Mouse (Mus musculus): ENCODE data around the gene Myo18b.

DNA sequence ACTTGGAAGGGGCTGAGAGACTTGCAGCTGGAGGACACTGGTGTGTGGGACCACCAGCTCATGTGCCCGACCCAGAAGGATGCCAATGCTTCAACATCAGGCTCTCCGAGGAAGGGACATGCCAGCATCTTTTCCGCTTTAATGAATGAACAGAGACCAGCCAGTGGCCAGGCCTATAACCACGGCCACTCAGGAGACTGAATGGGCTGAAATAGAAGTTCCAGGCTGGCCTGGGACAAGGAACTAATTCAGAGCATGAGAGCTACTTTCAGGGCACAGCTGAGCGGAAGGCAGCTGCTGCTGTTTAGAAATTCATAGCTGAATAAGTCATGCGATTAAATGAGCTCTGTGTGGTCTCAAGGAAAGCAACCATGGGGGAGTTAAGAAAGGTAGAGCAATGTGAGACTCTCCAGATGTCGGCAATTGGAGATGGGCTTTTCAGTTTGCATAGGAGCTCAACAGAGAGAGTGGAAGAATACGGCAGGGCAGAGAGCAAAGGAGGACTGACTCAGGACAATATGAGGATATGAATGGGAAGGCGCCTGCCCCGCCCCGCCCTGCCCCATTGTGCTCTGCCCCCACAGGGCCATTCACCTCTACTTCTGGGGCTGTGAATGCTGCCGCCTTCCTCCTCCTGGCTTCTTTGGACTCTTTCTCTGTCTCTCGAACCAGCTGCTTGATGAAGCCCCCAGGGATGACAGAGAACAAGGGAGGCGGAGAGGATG, 18.6 kb downstream of the Myo18b start:
- TF ChIP-seq USF1 (IDR thresholded peaks at IDR 0.05; ENCODE audit: low read depth) (no peak), CTCF (IDR thresholded peaks at IDR 0.05; ENCODE audit: control insufficient read depth, insufficient read depth, insufficient read length) (no peak), MYOD1 (IDR thresholded peaks at IDR 0.05; ENCODE audit: control insufficient read depth, insufficient read length, low read depth) (no peak), CEBPB (IDR thresholded peaks at IDR 0.05; ENCODE audit: low read depth) (no peak), MAX (IDR thresholded peaks at IDR 0.05) (no peak), MYOG (IDR thresholded peaks at IDR 0.05; ENCODE audit: control insufficient read depth, extremely low read depth, insufficient read length) (no peak), FOSL1 (IDR thresholded peaks at IDR 0.05; ENCODE audit: insufficient read depth, low read length, poor library complexity, severe bottlenecking) (no peak)
